Mouse (Mus musculus) embryonic facial prominence, embryonic 11.5 days (tissue): ENCODE results near the gene Ankrd49. TPM values are rescaled to one million over a fixed set of nuclear protein-coding genes. Genes with fewer than 3 reads are reported as not detected.

Experiments
- ATAC-seq: fragments of 200-750 bp; cut with Nextera tagmentation; replicated peaks from 2 replicates; pipeline ENCODE4 v1.8.0; 2017; ENCODE audit warnings: low read depth; ENCODE audit not compliant: insufficient number of reproducible peaks, low FRiP score, low TSS enrichment
- DNase-seq: peaks from one replicate; pipeline ENCODE4 v3.0.0-alpha.2; 2015; ENCODE audit warnings: low spot score
- H3K27ac ChIP-seq: fragments of 300-500 bp; sonication (generic); replicated peaks from 2 replicates; pipeline ENCODE4 v1.5.1; 2014; ENCODE audit warnings: mild to moderate bottlenecking, low read depth, low read length, control low read depth
- H3K27me3 ChIP-seq: fragments of 300-500 bp; sonication (generic); 2 replicates; pipeline ENCODE4 v1.6.1; 2014; ENCODE audit warnings: mild to moderate bottlenecking, low read length, moderate library complexity, mixed read lengths; ENCODE audit not compliant: control insufficient read depth, insufficient read depth
- H3K36me3 ChIP-seq: fragments of 300-500 bp; sonication (generic); replicated peaks from 2 replicates; pipeline ENCODE4 v1.6.1; 2014; ENCODE audit warnings: low read depth, mild to moderate bottlenecking, low read length, moderate library complexity, mixed read lengths; ENCODE audit not compliant: control insufficient read depth, insufficient read depth
- H3K4me1 ChIP-seq: fragments of 300-500 bp; sonication (generic); 2 replicates; pipeline ENCODE4 v1.6.1; 2014; ENCODE audit warnings: low read length, mixed read lengths; ENCODE audit not compliant: control insufficient read depth, insufficient read depth
- H3K4me2 ChIP-seq: fragments of 300-500 bp; sonication (generic); 2 replicates; pipeline ENCODE4 v1.6.1; 2014; ENCODE audit warnings: low read depth, mild to moderate bottlenecking, control low read depth, low read length, moderate library complexity
- H3K4me3 ChIP-seq: fragments of 300-500 bp; sonication (generic); 2 replicates; pipeline ENCODE4 v1.5.1; 2014; ENCODE audit warnings: low read depth, low read length, control low read depth
- H3K9ac ChIP-seq: fragments of 300-500 bp; sonication (generic); replicated peaks from 2 replicates; pipeline ENCODE4 v1.6.1; 2014; ENCODE audit warnings: mild to moderate bottlenecking, control low read depth, low read length
- H3K9me3 ChIP-seq: fragments of 300-500 bp; sonication (generic); replicated peaks from 2 replicates; pipeline ENCODE4 v1.6.1; 2016; ENCODE audit warnings: mild to moderate bottlenecking, low read length, inconsistent platforms, mixed read lengths; ENCODE audit not compliant: control insufficient read depth
- WGBS: fragments of 180-500 bp; shearing (Covaris S2); extraction: QIAGEN DNeasy Blood & Tissue Kit; methylation state at CpG from one replicate; pipeline ENCODE4 v1.1.7; 2014; 5-methylcytosine and 5-hydroxymethylcytosine counted together
- polyA plus RNA-seq: library from polyadenylated mRNA; unstranded; fragments of >200 nt; fragmentation: Nextera tagmentation; extraction: Ambion mirVana; gene quantifications from 2 replicates; pipeline ENCODE4 v1.2.1, GENCODE M21; 2014

Gene Ankrd49
- polyA plus RNA-seq, 1 experiment from 2014 or later: 57.3 TPM

DNA sequence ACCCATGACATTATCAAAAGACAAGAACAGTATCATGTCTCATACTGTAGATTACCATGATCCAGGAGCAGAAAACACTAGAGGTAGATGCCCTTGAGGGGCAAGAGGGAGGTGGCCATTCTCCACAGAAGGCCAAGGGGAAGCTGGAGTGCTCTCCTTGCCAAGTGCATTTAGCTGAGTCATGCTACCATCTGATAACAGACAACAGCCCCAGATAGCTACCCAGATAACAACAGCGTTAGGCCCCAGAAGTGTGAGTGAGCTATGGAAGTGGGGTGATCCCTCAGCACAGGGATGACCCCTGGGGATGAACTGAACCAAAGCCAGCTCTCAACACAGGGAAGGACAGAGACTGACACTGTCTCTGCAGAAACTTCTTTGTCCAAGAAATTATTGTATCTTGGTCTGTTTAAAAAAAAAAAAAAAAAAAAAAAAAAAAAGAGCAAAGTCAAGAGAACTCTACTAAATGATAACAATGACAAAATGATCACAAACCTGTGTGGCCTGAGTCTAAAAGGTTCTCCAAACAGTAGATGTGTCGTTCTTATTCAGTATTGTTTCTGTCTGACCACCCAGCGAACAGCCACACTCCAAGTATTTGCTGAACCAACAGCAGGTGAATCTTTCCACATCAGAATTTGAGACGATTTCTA lies 45.0 kb downstream of the Ankrd49 start:
- Histone ChIP-seq H3K4me3 (no peak overlapping the region), H3K4me2 (no peak overlapping the region), H3K27me3 (no peaks in the 10 kb centered on the region), H3K4me1 (no peaks in the 10 kb centered on the region; the same call in 1 of the 2 replicates), H3K9me3 (no peaks in the 10 kb centered on the region), H3K36me3 (no peaks in the 10 kb centered on the region), H3K9ac (no peak overlapping the region), H3K27ac (no peak overlapping the region)
- DNase-seq (no peak), ATAC-seq (no peak)
- WGBS: 78% methylated on average over 4 of the region's 4 CpGs

DNA sequence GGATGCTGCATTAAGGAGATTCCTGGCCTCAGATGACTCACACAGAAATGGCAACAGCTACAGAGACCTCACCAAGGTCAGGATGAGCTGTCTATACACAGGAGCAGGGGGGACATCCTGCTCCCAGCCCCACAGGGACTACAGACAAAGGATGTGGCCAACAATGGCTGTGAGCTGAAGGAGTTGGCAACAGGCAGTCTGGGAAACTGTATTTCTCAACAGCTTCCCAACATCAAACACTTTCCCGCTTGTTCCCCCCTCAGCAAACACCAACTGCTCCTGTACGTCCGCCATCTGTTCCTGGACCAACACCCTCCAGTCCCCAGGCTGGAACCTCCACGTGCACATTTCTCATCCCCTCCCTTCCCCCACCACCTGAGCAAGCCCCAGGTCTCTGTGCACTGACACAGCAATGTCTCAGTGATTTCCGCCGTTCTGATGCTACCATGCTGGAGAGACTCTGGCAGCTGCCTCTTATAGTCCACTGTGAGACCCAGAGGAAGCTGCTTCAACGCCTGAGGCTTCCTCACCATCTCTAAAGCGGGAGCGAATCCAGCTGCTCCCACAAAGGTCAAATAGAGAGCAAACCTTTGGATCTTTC lies 53.6 kb downstream of the Ankrd49 start:
- no peaks in the 10 kb centered on the region for H3K9me3 ChIP-seq
- no peaks in the 10 kb centered on the region for H3K27me3 ChIP-seq
- H3K4me1 ChIP-seq: peaks cover 4% of the 10 kb centered on the region
- no peak overlapping the region for H3K9ac ChIP-seq
- ATAC-seq: 0 out of 2 replicates have a peak, but pooled peaks have one; percentile 59
- no peak overlapping the region for H3K4me3 ChIP-seq
- 0 out of 2 replicates have a peak overlapping the region, but pooled peaks have one; percentile 13 for H3K27ac ChIP-seq
- no peaks in the 10 kb centered on the region for H3K36me3 ChIP-seq
- WGBS: 25% methylated on average over 9 of the region's 9 CpGs
- DNase-seq: peak; percentile 42
- no peak overlapping the region for H3K4me2 ChIP-seq

Other genes with a start within 250 kb of the Ankrd49 start
- 28.3 and 28.6 TPM in 2 replicates for gene Amotl1, start 139.8 kb downstream of the Ankrd49 start, polyA plus RNA-seq
- gene Piwil4, start 44.1 kb downstream of the Ankrd49 start, polyA plus RNA-seq: not detected in 2 replicates
- 4.3 and 5.0 TPM in 2 replicates for gene Fut4, start 32.5 kb downstream of the Ankrd49 start, polyA plus RNA-seq
- gene 1700012B09Rik, start 13.8 kb downstream of the Ankrd49 start, polyA plus RNA-seq: 0.43 and 0.58 TPM in 2 replicates
- gene Mre11a, start 202 bp downstream of the Ankrd49 start, polyA plus RNA-seq: 33.0 and 39.2 TPM in 2 replicates
- gene Gpr83, start 75.4 kb upstream of the Ankrd49 start, polyA plus RNA-seq: 0.21 and 0.29 TPM in 2 replicates
- 0.27 TPM in 1 of 2 replicates, not detected in the other for gene Izumo1r, start 119.1 kb upstream of the Ankrd49 start, polyA plus RNA-seq